Mouse (Mus musculus): Measurements from ENCODE around the gene Avpr2. TPM values are rescaled to one million over a fixed set of nuclear protein-coding genes. Genes with fewer than 3 reads are reported as not detected.

Gene Avpr2
- not detected in 2 replicates for total RNA-seq (2021)
- long read RNA-seq = 0 reads

GRCm38 (mm10) chrX:73891551-73892152, at the start of gene Avpr2:
Gene Avpr2, plus strand, starts transcription at chrX:73892102.
- DNase-seq = no peak

- no peak for DNase-seq
Measured at GRCm38 (mm10) chrX:73854326-73855086, 37.4 kb upstream of the Avpr2 start.

- no peak for DNase-seq
Measured at GRCm38 (mm10) chrX:73855087-73855408, 36.9 kb upstream of the Avpr2 start.

GRCm38 (mm10) chrX:73864692-73865091, 27.2 kb upstream of the Avpr2 start:
- no peak for DNase-seq

GRCm38 (mm10) chrX:73867256-73867655, 24.6 kb upstream of the Avpr2 start:
- no peak for DNase-seq

GRCm38 (mm10) chrX:73867852-73868251, 24.1 kb upstream of the Avpr2 start:
- DNase-seq = no peak

GRCm38 (mm10) chrX:73869334-73869733, 22.6 kb upstream of the Avpr2 start:
- peak; percentile 24 for DNase-seq

GRCm38 (mm10) chrX:73871474-73871873, 20.4 kb upstream of the Avpr2 start:
- no peak for DNase-seq

- no peak for DNase-seq
Measured at GRCm38 (mm10) chrX:73871956-73872355, 19.9 kb upstream of the Avpr2 start.

GRCm38 (mm10) chrX:73875881-73876280, 16.0 kb upstream of the Avpr2 start:
- no peak for DNase-seq

GRCm38 (mm10) chrX:73877014-73877413, 14.9 kb upstream of the Avpr2 start:
- no peak for DNase-seq

- DNase-seq = peak; percentile 35
Measured at GRCm38 (mm10) chrX:73880194-73881035, 11.5 kb upstream of the Avpr2 start.

- no peak for DNase-seq
Measured at GRCm38 (mm10) chrX:73881036-73881427, 10.9 kb upstream of the Avpr2 start.

GRCm38 (mm10) chrX:73881463-73881862, 10.4 kb upstream of the Avpr2 start:
- DNase-seq = no peak

GRCm38 (mm10) chrX:73892833-73893232, 931 bp downstream of the Avpr2 start:
- no peak for DNase-seq

- DNase-seq = peak; percentile 62
Measured at GRCm38 (mm10) chrX:73895719-73896118, 3.8 kb downstream of the Avpr2 start, which contains the start of gene L1cam. Gene L1cam, minus strand, starts transcription at chrX:73896105.

- no peak for DNase-seq
Measured at GRCm38 (mm10) chrX:73897959-73898358, 6.1 kb downstream of the Avpr2 start.

GRCm38 (mm10) chrX:73910049-73910448, 18.1 kb downstream of the Avpr2 start:
- no peak for DNase-seq

- no peak for DNase-seq
Measured at GRCm38 (mm10) chrX:73910451-73910850, 18.5 kb downstream of the Avpr2 start.

GRCm38 (mm10) chrX:73911156-73911555, 19.3 kb downstream of the Avpr2 start:
- DNase-seq = no peak

GRCm38 (mm10) chrX:73911588-73911987, 19.7 kb downstream of the Avpr2 start:
- no peak for DNase-seq

- peak; percentile 84 for DNase-seq
Measured at GRCm38 (mm10) chrX:73914827-73915703, 23.2 kb downstream of the Avpr2 start.
